ENCODE assay signal across 18 mouse cellular contexts in the genomic region with DNA sequence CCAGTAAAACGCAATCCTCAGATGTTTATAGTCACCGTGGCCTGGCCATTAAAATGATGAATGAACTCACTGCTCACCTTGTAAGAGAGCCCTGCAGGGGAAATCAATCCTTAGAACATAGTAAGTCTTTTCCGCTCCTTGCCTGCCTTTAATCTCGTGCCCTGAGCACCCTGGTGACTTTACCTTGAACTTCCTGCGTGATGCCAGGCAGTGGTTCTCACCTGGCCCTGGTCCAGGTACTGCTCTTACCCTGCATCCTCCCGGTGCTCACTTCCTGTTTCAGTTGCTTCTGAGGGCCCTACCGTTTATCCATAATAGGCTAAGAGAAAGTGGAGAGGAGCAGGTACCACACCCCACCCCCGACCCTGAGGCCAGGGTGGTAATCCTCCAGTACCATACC.
A peak's percentile ranks its signal among the peaks of the same experiment; 100 is the strongest.
DNase-seq lines count a peak whose midpoint lies in the region; ATAC-seq lines count a peak whose summit lies in the region.
"Had no signal": no experiment of that assay in that cellular context is flagged by ENCODE, and none has a peak within 500 bp of the region (broad histone marks: within the 10 kb centered on the region; RNA-seq: fewer than 3 reads in every experiment).

No protein-coding gene starts in this region.

- WGBS in kidney, embryonic 15.5 days, result 23% methylated on average over 8 of the region's 8 CpGs
- WGBS in liver, embryonic 11.5 days, result 62% methylated on average over 8 of the region's 8 CpGs

- peaks cover 62% of the 10 kb centered on the region for H3K4me1 ChIP-seq in kidney, embryonic 15.5 days
- H3K4me1 ChIP-seq in liver, embryonic 11.5 days (replicated peaks; ENCODE audit: control insufficient read depth, insufficient read depth, low read length), result no peaks in the 10 kb centered on the region
- H3K4me1 ChIP-seq: forebrain, embryonic 10.5 days had no signal

- ATAC-seq in kidney, embryonic 15.5 days (replicated peaks; ENCODE audit: low FRiP score), result peak; percentile 49
- ATAC-seq in liver, embryonic 11.5 days (replicated peaks; ENCODE audit: low FRiP score), result no peak
- ATAC-seq: forebrain, embryonic 16.5 days had no signal

- H3K9ac ChIP-seq in kidney, embryonic 15.5 days, result no peak overlapping the region
- no peak overlapping the region for H3K9ac ChIP-seq in liver, embryonic 11.5 days (ENCODE audit: low read depth, low read length)

- H3K9me3 ChIP-seq in kidney, embryonic 15.5 days (replicated peaks), result no peaks in the 10 kb centered on the region
- no peaks in the 10 kb centered on the region for H3K9me3 ChIP-seq in liver, embryonic 11.5 days (ENCODE audit: control insufficient read depth, low read length)
- H3K9me3 ChIP-seq: limb, embryonic 10.5 days had no signal

- DNase-seq in adrenal gland, postnatal 14 days, result peak; percentile 42
- no peak for DNase-seq in adrenal gland, adult 8-10 months
- DNase-seq in kidney, adult 11 months, result no peak
- DNase-seq in CD4-positive helper T cell, adult 2 months (ENCODE audit: low read depth, low spot score), result peak; percentile 34
- DNase-seq in T-cell, adult 2 months (ENCODE audit: low spot score), result peak; percentile 39
- no peak for DNase-seq in liver, embryonic 11.5 days (ENCODE audit: low spot score)
- DNase-seq: cerebellum, adult 9-10 months; gastrocnemius, postnatal 10 days; heart, adult 11 months; kidney, adult 9 months; liver; lung, postnatal 4 days; thymus, postnatal 14 days had no signal

- H3K27me3 ChIP-seq in kidney, embryonic 15.5 days, result no peaks in the 10 kb centered on the region
- H3K27me3 ChIP-seq in liver, embryonic 11.5 days (replicated peaks; ENCODE audit: control insufficient read depth, insufficient read depth, low read length), result no peaks in the 10 kb centered on the region

- H3K4me2 ChIP-seq in kidney, embryonic 15.5 days, result peak overlapping the region; percentile 29
- H3K4me2 ChIP-seq in liver, embryonic 11.5 days, result no peak overlapping the region
- H3K4me2 ChIP-seq: heart, embryonic 11.5 days had no signal

- H3K36me3 ChIP-seq in kidney, embryonic 15.5 days, result peaks cover 6% of the 10 kb centered on the region; the same call in 1 of the 2 replicates
- no peaks in the 10 kb centered on the region for H3K36me3 ChIP-seq in liver, embryonic 11.5 days (ENCODE audit: control insufficient read depth, insufficient read depth, low read length)
- H3K36me3 ChIP-seq: forebrain, embryonic 10.5 days had no signal

- peak overlapping the region; percentile 73 for H3K27ac ChIP-seq in kidney, embryonic 15.5 days
- H3K27ac ChIP-seq in liver, embryonic 11.5 days (ENCODE audit: low read depth, low read length), result no peak overlapping the region
- H3K27ac ChIP-seq: forebrain, embryonic 10.5 days; limb, embryonic 10.5 days had no signal

- H3K4me3 ChIP-seq in kidney, embryonic 15.5 days (replicated peaks), result no peak overlapping the region
- H3K4me3 ChIP-seq in liver, embryonic 11.5 days (ENCODE audit: low read depth, low read length), result no peak overlapping the region
- H3K4me3 ChIP-seq: forebrain, embryonic 10.5 days; limb, embryonic 10.5 days had no signal

Comparison
In these comparisons a context has a peak if more than half of its experiments do, and no peak if none do; other contexts are left out.
1. DNase-seq: peak in adrenal gland, postnatal 14 days (single experiment), CD4-positive helper T cell, adult 2 months (single experiment) and T-cell, adult 2 months (single experiment); none in adrenal gland, adult 8-10 months (single experiment), kidney, adult 11 months (single experiment) and liver, embryonic 11.5 days (single experiment).